Mouse (Mus musculus): ENCODE results near the gene Zfp2. TPM values are rescaled to one million over a fixed set of nuclear protein-coding genes. Genes with fewer than 3 reads are reported as not detected.

Zfp2 gene
- polyA plus RNA-seq, 1 experiment, result 9.8 TPM

DNA sequence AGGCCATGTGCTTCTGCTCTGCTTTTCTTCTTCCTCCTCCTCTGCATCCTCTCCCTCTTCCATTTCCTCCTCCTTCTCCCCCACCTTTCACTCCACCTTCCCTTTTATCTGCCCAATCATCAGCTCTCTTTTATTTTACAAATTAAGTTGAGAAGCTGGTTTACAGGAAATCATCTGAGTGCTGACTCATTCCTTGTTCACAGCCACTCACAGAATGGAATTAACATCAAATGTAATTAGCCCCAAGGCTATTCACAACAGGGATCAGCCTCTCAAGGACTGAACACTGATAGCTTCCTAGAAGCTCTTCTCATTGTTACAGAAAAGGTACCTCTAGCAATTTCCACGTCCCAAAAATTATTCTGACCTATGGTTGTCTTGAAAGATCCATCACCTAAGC, 18.6 kb downstream of the Zfp2 start:
- Histone ChIP-seq H3K27ac (replicated peaks; ENCODE audit: low read depth, low read length) (no peak overlapping the region), H3K4me3 (ENCODE audit: insufficient read depth, low read depth, low read length) (no peak overlapping the region), H3K4me1 (ENCODE audit: control insufficient read depth, insufficient read depth, insufficient read length, low read length) (no peaks in the 10 kb centered on the region)

GRCm38 (mm10) chr11:50892441-50892840, 23.5 kb downstream of the Zfp2 start:
- Histone ChIP-seq H3K4me1 (ENCODE audit: control insufficient read depth, insufficient read depth, insufficient read length, low read length) (no peaks in the 10 kb centered on the region), H3K4me3 (ENCODE audit: insufficient read depth, low read depth, low read length) (no peak overlapping the region), H3K27ac (replicated peaks; ENCODE audit: low read depth, low read length) (no peak overlapping the region)

DNA sequence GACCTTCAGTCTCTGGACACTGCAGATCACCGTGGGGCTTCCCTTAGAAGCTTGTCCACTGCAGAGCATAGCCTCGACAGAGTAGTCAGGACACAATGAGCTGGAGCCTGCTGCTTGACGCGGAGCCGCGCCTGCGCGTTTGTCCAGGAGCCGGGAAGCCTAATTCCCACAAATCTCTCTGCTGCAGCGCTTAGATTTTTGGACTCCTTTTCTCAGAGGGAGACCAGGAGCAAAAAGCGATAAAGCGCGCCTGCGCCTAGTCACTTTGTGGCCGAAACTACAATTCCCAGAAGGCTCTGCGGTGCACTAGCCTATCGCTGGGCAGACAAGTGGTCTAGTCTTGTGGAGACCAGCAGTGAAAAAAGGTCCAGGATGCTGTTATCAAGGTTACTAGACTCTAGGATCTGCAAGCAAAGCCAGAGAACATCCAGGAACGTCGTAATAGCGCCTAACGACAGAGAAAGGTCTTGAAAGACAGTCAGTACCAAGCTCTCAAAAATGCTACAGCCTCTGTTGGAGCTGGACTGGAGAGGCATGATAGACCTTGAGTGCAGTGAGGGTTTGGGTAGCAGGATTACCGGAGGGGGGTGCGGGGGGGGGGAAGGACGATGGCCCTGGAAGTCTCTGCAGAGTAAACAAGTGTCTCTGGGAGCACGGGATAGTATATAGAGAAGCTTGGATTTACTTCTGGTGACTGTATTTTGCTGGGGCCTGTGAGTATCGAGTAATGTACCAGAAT, 28.4 kb downstream of the Zfp2 start, which contains the start of gene Zfp454:
Zfp454 (minus strand) TSS at position 262 of the 739 bp plus-strand sequence.
- Histone ChIP-seq H3K4me3 (ENCODE audit: insufficient read depth, low read depth, low read length) (peak within 1 kb of the TSS; percentile 56), H3K27ac (replicated peaks; ENCODE audit: low read depth, low read length) (no peak within 1 kb of the TSS), H3K4me1 (ENCODE audit: control insufficient read depth, insufficient read depth, insufficient read length, low read length) (no peaks in the 10 kb centered on the region)

GRCm38 (mm10) chr11:50886933-50887293, 29.1 kb downstream of the Zfp2 start:
- H3K4me1 ChIP-seq (ENCODE audit: control insufficient read depth, insufficient read depth, insufficient read length, low read length), result no peaks in the 10 kb centered on the region
- H3K27ac ChIP-seq (replicated peaks; ENCODE audit: low read depth, low read length), result no peak overlapping the region
- H3K4me3 ChIP-seq (ENCODE audit: insufficient read depth, low read depth, low read length), result peak overlapping the region; percentile 56

DNA sequence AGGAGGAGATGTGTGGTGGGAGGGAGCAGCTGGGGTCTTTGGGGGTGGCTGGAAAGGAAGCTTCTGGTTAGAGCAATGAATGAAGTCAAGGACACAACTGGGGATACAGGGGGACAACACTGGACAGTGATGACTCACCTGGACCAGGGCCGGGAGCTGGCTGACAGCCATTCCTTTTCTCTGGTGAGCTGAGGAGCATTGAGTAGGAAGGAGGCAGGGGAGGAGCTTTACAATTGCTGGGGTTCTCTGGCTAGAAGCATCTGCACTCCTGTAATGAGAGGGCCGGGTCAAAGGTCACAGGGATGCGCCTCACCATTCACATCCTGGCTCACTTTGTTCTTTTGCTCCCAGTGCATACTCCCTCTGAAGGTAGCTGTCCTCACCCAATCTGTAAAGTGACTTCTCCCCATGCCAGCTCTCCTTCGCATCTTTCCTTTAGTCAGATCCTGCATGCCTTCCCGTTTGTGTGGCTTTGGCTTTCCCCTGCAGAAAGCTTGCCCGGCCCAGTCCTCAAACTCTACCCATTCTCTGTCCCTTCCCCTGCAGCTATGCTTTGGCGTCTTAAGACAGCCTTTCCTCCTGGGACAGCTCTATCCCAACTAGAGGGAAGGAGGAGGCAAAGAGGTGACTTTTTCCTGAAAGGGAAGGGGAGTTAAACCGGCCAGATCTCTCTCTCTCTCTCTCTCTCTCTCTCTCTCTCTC, 29.6 kb downstream of the Zfp2 start:
- Histone ChIP-seq H3K4me1 (ENCODE audit: control insufficient read depth, insufficient read depth, insufficient read length, low read length) (no peaks in the 10 kb centered on the region), H3K4me3 (ENCODE audit: insufficient read depth, low read depth, low read length) (peak overlapping the region; percentile 56), H3K27ac (replicated peaks; ENCODE audit: low read depth, low read length) (no peak overlapping the region)

DNA sequence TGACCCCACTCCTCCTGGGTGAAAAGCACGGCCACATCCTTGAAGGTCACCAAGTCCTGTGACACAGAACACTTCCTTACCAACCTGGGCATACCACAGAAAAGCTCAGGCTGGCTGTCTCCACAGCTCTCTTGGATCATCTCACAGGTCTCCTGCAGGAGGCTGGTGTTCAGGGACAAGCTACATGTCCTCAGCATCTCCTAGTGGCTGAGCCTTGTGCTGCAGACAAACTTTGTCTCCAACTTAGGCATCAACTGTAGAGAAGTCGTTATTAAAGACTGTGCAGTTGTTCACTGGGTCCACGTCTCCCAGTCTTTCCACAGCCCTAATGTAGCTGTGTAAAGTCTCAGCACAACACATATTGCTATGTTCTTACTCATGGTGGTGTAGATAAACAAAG, 32.2 kb downstream of the Zfp2 start:
- H3K4me1 ChIP-seq (ENCODE audit: control insufficient read depth, insufficient read depth, insufficient read length, low read length), result no peaks in the 10 kb centered on the region
- no peak overlapping the region for H3K4me3 ChIP-seq (ENCODE audit: insufficient read depth, low read depth, low read length)
- H3K27ac ChIP-seq (replicated peaks; ENCODE audit: low read depth, low read length), result no peak overlapping the region

- Histone ChIP-seq H3K27ac (replicated peaks; ENCODE audit: low read depth, low read length) (no peak overlapping the region), H3K4me3 (ENCODE audit: insufficient read depth, low read depth, low read length) (no peak overlapping the region), H3K4me1 (ENCODE audit: control insufficient read depth, insufficient read depth, insufficient read length, low read length) (no peaks in the 10 kb centered on the region)
These were observed 37.3 kb downstream of the Zfp2 start for GRCm38 (mm10) chr11:50878641-50879040.

GRCm38 (mm10) chr11:50850989-50851601, 64.9 kb downstream of the Zfp2 start:
- Histone ChIP-seq H3K4me3 (ENCODE audit: insufficient read depth, low read depth, low read length) (peak overlapping the region; percentile 32), H3K27ac (replicated peaks; ENCODE audit: low read depth, low read length) (no peak overlapping the region), H3K4me1 (ENCODE audit: control insufficient read depth, insufficient read depth, insufficient read length, low read length) (peaks cover 2% of the 10 kb centered on the region; the same call in 1 of the 2 replicates)

DNA sequence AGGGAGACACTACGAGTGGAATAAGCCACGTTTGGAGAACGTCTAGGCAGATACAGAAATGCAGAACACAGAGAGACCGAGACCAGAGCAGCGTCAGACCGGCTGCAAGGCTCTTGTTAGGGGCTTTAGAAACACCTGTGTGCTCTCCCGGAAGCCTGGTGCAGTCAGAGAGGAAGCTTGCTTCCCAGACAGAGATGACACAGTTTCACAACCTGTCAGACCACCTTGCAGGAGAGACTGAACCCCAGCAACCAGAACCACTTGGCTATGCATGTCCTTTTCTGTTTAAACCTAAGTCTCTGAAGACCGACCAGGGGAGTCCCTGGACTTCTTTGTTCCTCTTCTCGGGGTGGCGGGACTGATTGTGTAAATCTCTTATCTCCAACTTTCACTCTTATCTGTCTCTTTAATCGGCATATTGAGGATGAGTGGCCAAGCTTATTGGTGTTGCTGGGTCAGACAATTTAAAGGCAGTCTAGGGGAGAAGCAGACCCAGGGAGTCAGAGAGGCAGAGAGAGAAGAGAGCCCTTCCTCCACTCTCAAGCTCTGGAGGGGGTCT, 65.7 kb downstream of the Zfp2 start, which contains the start of gene Grm6:
Grm6 (plus strand) TSS at position 509 of the 559 bp plus-strand sequence.
- Histone ChIP-seq H3K4me3 (ENCODE audit: insufficient read depth, low read depth, low read length) (peak within 1 kb of the TSS; percentile 32), H3K4me1 (ENCODE audit: control insufficient read depth, insufficient read depth, insufficient read length, low read length) (peaks cover 2% of the 10 kb centered on the region; the same call in 1 of the 2 replicates), H3K27ac (replicated peaks; ENCODE audit: low read depth, low read length) (no peak within 1 kb of the TSS)

- Histone ChIP-seq H3K4me1 (ENCODE audit: control insufficient read depth, insufficient read depth, insufficient read length, low read length) (peaks cover 2% of the 10 kb centered on the region; the same call in 1 of the 2 replicates), H3K27ac (replicated peaks; ENCODE audit: low read depth, low read length) (no peak overlapping the region), H3K4me3 (ENCODE audit: insufficient read depth, low read depth, low read length) (no peak overlapping the region)
These were observed 66.7 kb downstream of the Zfp2 start for GRCm38 (mm10) chr11:50849310-50849709.

Other genes with a start within 250 kb of the Zfp2 start
- 1.3 and 1.8 TPM in 2 replicates for gene Zfp354c, start 88.4 kb downstream of the Zfp2 start, polyA plus RNA-seq (2012; ENCODE audit: insufficient read depth, insufficient read length, missing spikeins)
- gene Zfp879, start 74.6 kb downstream of the Zfp2 start, polyA plus RNA-seq (2012; ENCODE audit: insufficient read depth, insufficient read length, missing spikeins), result 0.71 and 1.1 TPM in 2 replicates
- gene Grm6, start 65.5 kb downstream of the Zfp2 start, polyA plus RNA-seq (2012; ENCODE audit: insufficient read depth, insufficient read length, missing spikeins), result not detected in 2 replicates
- gene Zfp454, start 28.5 kb downstream of the Zfp2 start, polyA plus RNA-seq (2012; ENCODE audit: insufficient read depth, insufficient read length, missing spikeins), result 0.75 and 1.6 TPM in 2 replicates
- gene Zfp354b, start 15.5 kb upstream of the Zfp2 start, polyA plus RNA-seq (2012; ENCODE audit: insufficient read depth, insufficient read length, missing spikeins), result 2.2 and 3.2 TPM in 2 replicates
- not detected in 2 replicates for gene 4933414I15Rik, start 27.6 kb upstream of the Zfp2 start, polyA plus RNA-seq (2012; ENCODE audit: insufficient read depth, insufficient read length, missing spikeins)
- gene Prop1, start 37.6 kb upstream of the Zfp2 start, polyA plus RNA-seq (2012; ENCODE audit: insufficient read depth, insufficient read length, missing spikeins), result not detected in 2 replicates
- not detected in 2 replicates for gene Olfr1378, start 50.4 kb upstream of the Zfp2 start, polyA plus RNA-seq (2012; ENCODE audit: insufficient read depth, insufficient read length, missing spikeins)
- not detected in 2 replicates for gene Olfr1377, start 65.8 kb upstream of the Zfp2 start, polyA plus RNA-seq (2012; ENCODE audit: insufficient read depth, insufficient read length, missing spikeins)
- not detected in 2 replicates for gene Olfr51, start 87.4 kb upstream of the Zfp2 start, polyA plus RNA-seq (2012; ENCODE audit: insufficient read depth, insufficient read length, missing spikeins)
- gene Olfr54, start 98.1 kb upstream of the Zfp2 start, polyA plus RNA-seq (2012; ENCODE audit: insufficient read depth, insufficient read length, missing spikeins), result not detected in 2 replicates
- not detected in 2 replicates for gene Olfr1375, start 131.9 kb upstream of the Zfp2 start, polyA plus RNA-seq (2012; ENCODE audit: insufficient read depth, insufficient read length, missing spikeins)
- 1.6 and 2.6 TPM in 2 replicates for gene Zfp354a, start 143.1 kb upstream of the Zfp2 start, polyA plus RNA-seq (2012; ENCODE audit: insufficient read depth, insufficient read length, missing spikeins)